Mouse (Mus musculus) frontal cortex, postnatal 36 days (tissue): ENCODE measurements around the gene Klhdc7a.
"Not testable (repeated sequence)": the region's sequence is repeated elsewhere in the genome, so short reads cannot be mapped to it uniquely, and the experiment has no call there.

Experiments used
- DNase-seq, 2 experiments: peaks; one replicate each; pipeline ENCODE4 v3.0.0; 2022; ENCODE audit warnings: low spot score in 2 of 2

The Klhdc7a gene

DNA sequence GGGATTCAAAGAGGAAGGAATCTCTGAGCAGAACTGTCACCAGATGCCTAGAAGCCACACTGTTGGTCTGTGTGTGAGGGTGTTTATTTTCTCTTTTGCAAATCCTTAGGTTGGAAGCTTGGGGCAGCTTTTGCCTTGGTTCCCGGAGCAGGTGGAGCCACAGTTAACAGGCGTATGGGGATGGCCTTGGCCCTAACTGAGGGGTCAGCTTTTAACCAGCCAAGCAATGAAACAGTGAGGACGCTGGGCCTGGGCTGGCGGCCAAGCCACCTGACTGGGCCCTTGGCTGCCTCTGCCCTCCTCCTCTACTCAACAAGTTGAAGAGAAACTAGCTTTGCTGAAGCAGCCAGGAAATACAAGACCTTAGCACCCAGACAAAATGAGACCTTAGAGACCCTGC is at the start of gene Klhdc7a:
TSS of gene Klhdc7a (minus strand) at position 105 of the 400 bp plus-strand sequence.
- peak; percentile 49 to 73 for DNase-seq

DNA sequence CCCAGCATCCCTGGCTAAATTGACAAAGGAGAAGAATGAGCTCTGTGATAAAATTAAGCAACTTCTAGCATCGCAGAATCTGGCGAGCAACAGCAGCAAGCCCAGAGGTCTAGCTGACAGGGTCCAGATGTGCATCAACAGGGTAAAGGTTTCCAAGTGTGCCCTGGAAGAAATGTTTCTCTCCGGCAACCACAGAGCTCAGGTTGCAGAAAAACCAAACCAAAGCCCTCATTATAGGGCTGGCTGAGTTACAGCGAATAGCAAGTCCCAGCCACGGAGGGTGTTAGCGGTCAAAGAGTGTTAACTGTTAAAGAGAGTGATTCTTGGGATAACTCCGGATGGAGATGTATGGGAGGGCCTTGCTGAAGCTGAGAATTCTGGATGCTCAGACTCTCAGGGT is 48.1 kb upstream of the Klhdc7a start:
- no peak for DNase-seq

DNA sequence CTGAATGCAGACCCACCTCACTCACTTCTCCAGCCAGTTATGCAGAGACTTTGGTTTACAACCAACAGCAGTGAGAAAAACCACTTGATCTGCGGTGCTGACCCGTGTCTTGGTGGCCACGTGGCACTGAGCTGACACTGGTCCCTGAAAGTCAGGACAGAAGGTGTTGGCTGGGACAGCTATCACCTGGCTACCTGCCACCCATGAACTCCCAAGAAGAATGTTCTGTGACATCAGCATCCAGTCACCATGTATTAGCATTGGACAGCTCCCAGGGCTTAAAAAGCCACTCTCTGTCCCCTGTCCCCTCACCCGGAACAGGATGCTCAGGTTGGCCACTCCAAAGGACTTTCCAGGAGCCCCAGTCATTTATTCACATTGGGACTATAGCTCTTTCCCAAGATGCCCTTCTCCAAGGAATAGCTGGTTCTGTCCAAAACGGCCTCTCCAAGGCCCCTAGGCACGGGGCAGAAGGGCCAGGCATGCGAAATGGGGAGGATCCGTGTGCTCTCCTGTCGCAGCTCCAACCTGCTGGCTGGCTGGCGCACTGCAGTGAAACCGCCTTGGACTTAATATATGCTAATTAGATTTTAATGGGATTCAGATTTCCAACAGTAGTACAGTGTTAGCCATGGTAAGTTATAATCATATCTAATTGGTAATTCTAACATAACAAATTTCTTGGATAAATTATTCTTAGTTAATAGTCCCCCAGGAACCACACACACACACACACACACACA is 43.1 kb upstream of the Klhdc7a start:
- DNase-seq: no peak

DNA sequence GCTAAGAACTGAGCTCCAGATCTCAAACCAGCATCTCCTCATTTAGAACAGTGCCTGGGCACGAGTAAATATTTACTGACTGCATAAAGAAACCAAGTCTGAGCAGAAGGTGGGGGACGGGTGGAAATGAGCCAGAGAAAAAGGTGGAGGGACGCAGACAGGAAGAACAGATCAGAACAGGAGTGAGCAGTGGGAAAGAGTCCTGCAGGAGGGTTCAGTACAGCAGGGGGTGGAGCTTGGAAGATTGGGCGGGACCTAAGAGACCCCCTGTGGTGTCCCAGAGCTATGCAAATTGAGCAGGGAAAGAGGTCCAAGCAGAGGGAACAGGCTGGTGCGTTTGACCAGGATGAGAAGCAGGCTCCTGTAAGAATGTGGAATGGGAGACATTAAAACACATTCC is 37.1 kb upstream of the Klhdc7a start:
- no peak for DNase-seq

DNA sequence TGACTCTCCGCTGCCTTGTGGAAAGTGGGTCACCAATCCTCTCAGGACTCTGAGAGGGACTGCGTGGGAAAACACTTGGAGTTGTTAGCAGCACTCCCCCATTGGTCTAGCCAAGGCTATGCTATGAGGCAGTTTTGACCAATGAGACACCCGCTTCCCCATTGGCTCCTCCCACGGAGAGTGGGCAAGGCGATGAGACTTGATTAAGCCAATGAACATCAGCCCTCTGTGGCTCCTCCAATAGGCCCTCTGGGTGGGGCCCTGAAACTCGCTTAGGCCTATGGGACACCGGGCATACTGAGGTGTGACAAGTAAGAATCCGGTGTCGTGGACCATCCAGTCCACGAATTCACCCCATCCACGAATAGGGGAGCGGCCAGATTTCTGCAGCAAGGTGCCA is 36.3 kb upstream of the Klhdc7a start:
- peak; percentile 42 to 65 for DNase-seq

DNA sequence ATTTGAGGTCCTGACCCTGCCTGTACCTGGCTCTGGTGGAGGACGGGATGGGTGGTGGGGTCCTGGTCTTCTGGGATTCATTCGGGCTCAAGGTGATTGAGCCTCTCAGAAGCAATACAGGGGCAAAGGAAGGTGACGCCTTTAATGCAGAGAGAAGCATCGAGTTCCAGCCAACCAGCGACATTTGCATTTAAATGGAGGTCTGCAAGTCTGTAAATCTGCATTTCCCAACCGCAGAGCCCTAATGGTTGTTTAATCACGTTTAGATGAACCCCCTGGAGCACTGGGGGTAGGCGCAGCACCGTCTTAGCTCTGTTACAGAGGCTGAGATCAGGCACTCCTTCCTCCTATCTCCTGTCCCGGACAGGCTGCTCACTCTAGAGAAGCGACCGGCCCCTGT is 34.2 kb upstream of the Klhdc7a start:
- no peak for DNase-seq

DNA sequence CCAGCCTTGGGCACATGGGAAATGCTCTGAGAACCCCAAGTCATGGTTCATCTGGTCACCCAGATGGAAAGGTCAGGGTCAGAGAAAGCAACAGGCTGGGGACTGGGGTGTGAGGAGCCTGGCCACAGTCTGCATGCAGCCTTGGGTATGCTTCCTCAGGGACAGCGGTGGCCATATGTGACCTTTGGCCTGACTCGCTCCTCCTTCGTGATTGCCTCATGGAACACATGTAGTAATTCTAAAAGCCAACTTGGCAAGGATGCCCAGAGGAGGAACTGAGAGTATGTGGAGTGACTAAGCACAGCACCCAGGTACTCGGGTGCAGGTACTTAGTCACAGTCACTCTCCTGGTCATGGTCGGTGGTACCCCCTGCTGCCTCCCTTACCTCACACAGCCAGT is 33.1 kb upstream of the Klhdc7a start:
- DNase-seq: no peak

DNA sequence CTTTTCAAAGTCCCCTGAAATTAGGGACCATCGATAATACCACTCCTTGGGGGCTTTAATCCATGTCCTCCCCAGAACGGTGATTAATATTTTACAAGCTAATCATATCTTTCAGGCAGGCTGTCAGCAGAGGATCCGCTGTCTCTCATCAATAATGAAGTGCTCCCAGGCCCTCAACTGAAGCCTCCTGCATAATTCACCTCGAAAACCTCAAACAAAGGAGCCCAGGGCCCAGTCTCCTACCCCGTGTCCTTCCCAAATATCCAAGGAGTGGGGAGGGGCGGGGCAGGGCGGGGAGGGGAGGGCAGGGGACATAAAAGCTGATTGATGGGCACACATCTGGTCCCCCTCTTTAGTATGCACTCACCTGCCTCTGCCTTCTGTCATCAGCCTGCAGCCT is 31.2 kb upstream of the Klhdc7a start:
- no peak for DNase-seq

DNA sequence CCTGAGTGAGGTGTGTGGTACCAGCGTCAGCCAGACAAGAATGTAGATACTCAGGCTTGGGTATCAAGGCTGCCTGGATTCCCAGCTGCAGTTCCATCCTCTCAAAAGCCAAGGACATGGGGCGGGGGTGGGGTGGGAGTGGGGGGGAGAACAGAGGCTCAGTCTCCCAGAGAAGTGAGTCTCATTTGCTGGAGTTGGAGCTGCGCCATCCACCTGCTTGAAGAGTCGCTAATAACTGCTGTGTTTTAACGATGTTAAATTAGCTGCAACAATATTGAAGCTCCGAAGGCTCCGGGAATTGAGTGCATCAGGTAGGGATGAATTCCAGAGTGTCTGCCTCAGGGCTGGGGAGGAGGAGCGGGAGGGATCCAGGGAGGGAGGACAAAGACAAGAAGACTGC is 27.8 kb upstream of the Klhdc7a start:
- no peak for DNase-seq

DNA sequence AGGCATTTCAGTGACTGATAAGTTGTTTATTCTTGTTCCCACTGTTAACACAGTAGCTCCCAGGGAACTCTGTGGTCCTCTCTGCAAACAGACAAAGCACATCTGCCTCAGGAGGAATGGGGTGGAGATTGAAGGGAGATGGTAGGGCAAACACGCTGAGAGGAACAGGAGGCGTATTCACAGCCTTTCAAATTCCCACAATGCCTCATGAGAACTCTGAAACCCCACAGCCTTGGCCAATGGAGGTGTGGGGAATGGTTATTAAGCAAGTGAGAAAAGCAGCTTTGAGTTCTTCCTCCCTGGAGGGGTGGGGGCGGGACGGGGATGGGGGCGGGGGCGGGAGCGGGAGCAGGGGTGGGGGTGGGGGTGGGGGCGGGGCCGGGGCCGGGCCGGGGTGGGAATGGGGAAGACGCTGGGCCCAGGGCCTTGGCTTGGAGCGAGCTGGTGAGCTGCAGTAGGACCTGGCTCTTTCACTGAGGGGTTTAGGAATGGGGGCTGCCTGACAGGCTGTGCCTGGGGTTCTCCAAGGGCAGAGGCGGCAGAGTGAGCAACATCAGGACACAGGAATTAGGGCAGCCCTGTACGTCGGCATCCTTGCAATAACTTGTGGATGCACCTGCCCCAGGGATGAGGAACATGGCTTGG is 25.4 kb upstream of the Klhdc7a start:
- no peak for DNase-seq

DNA sequence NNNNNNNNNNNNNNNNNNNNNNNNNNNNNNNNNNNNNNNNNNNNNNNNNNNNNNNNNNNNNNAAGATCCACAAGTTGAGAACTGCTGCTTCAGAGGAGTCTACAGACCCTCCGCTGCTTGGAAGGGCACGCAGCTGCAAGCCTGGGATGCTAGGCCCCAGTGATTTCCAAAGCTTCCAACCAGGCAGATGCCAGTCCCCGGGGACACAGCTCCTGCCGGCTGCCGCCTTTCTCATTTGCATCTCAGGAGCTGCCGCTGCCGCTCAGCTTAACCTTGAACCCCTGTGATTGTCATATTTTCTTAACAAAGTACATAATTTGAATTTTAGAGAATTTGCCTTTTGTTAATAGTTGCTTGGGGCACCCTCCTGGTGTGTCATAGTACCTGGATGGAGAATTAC is 19.1 kb upstream of the Klhdc7a start:
- no peak for DNase-seq

DNA sequence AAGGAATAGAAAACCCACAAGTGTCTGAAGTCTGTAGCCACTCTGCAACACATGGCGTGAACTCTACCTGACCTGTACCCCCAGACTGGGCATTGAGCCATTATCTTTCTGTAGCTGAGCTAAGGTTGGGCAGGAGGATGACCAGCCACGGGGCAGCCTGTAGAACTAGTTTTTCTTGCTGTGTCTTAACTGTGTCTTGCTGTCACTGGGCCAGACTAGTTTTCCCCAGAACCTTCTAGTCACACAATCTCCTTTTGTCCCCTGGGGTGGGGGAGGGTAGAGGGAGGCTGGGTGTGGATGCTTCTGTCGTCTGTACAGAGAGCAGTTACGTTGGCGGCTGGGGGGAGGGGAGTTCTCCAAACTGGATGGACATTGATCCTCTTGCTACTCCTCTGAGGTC is 10.9 kb upstream of the Klhdc7a start:
- no peak for DNase-seq

DNA sequence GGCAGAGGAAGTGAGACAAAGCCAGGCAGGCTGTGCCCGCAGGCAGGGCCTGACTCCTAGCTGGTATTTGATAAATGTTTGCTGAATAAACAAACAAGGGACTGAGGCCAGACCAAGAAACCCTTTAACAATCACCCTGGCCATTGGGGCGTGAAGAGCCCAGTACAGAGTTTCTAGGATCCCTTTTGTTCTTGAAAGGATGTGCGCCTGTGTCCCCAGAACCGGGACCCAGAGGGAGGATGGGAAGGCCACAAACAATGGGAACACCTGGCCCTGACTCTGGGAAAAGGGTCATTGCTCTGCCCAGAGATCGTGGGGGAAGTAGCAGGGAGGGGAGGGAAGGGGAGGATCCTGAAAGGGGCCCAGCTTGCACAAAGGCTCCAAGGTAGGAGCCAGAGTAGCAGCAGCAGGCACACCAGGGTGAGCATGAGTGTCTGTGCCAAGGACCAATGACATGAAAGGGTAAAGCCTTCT is 9.5 kb upstream of the Klhdc7a start:
- no peak for DNase-seq

DNA sequence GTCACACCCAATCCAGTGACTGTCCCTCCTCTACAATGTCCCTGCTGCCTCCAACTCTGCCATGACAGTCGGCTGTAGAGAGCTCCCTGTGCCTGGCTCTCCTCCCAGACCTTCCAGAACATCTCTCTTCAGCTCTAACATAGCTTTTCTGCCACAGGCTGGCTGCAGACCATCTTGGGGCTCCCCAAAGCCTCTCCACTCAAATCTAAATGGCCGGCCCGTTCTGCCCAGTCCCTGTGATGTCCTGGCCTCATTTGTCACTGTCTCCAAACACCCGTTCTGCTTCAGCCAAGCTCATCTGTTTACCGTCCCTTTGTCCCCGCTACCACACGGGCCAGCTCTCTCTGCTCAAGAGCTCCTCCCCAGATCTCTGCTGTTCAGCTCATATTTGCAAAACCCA is 6.7 kb upstream of the Klhdc7a start:
- DNase-seq: no peak

DNA sequence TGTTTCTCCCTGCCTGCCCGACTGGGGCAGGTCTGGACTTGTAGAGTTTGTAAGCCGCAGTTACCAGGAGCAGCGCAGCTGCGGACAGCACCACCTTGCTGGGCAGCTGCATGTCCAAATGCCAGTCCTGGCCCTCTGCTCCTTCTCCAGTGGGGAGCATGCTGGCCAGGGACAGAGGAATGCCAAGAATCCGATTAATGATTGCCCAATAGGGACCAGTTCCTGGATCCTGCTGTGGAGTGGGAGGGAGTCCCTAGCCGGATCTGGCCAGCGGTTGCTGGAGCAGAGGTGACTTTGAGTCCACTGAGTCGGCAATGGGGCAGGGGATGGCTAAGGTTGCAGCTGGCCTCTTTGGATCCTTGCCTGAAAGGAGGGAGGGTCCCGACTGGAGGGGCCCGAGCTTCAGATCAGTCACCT is 343 bp downstream of the Klhdc7a start:
- peak in 1 of 2 experiments; percentile 18 for DNase-seq

DNA sequence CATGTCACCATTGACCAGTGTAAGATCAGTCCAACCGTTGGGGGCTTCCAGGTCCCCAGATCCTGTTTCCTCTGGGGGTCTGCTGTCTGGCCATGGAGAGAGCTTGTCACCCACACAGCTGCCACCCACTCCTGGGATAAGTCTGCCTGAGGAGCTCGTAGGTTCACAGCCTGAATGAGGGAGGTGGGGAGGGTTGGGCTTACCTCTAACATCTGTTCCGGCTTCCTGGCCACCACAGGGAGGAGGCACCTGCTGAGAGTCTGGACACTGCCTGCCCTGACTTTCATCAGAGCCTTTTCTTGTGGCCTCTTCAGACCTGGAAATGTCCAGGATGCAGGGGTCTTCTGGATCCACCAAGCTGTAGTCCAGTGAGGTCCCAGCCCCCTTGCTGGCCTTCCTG is 845 bp downstream of the Klhdc7a start:
- no peak for DNase-seq

DNA sequence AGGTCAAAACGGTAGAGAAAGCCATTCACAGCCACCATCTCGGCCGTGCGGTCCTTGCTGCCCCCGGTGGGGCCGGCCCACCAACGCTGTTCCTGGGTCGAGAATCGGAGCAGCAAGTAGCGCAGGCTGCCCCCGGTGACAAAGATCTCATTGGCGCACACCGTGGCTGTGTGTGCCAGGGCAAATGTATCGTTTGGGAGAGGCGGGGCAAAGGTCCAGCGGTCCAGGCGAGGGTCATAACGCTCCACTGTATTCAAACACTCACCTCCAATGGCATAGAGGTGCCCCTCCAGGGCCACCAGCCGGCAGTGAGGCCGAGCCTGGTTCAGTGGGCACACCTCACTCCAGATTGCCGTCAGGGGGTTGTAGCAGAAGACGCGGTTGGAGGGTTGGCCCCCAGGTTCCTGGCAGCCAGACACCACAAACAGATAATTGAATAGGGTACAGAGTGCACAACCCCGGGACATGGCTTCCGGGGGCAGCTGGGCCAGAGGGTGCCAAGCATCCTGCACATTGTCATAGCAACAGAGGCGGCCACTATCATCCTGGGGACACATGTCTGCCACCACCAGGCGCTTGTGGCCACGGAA is 2.1 kb downstream of the Klhdc7a start:
- DNase-seq: no peak

DNA sequence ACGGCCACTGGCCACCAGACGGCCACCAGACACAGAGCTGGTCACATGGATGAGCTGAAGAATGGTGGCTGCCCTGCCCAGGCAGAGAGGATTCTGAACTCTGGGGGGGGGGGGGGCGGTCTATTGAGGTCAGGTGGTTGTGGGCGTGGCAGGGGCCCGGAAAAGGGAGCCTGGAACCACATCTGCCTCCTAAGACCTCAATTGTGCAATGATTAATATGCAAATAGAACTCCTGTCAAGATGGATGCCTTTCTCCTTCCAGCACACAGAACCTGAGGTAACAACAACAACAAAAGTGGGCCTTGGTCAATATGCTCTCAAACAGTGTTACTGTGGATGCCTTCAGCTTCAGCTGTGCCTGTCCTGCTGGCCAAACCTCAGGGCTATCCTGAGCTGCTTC is 3.4 kb downstream of the Klhdc7a start:
- no peak for DNase-seq

DNA sequence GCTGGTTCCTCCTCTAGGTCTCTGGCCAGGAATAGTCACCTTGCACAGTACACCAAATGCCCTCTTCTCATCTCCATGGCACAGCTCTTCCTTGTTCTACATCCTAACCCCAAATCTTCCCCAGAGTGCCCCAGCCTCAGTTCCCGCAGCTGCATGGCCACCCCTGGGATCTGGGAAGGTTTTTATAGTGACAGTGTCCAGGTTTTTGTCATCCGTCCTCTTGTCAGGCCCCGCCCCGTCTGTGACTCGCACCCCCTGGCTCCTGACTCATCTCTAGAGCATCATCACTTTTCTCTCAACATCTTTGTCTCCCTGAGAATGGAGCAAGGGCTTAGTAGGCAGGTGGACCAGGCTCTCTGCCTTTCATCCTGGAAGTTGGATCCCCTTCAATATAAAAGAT is 3.9 kb downstream of the Klhdc7a start:
- DNase-seq: no peak

DNA sequence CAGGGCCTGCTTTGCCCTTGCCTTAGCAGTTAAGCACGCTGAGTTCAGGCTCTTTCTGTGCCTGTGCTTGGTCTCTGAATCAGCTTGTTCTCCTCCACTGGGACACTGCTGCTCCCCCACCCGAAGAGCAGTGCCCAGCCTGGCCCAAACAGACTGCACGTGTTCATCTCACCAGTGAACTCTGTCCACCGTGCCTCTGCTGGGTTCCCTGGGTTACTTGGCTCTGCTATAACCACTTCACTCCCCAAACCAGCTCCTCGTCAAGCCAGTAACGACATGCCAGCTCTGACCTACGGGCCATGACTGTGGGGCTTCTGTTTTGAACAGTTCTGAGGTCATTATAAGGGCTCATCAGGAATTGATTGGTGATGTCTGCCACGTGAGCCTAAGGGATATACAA is 4.8 kb downstream of the Klhdc7a start:
- peak in 1 of 2 experiments; percentile 16 for DNase-seq

DNA sequence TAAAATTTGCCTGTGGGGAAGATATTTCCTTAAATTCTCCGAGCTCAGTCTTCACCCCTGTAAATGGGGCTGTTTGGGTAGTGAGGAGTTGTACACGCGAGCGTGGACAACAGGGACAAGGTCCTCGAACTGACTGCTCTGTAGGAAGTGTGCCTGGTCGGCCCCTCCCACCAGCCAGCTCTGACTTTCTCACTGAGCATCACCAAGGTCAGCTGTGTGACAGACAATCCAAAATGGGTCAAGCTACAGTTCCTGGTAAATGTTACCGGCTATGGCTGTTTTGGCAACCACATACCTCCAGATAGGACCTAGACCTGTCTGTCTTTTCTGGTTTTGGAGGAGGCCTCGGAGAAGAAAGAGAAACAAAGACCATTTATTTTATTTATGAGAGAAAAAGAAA is 6.0 kb downstream of the Klhdc7a start:
- no peak for DNase-seq

DNA sequence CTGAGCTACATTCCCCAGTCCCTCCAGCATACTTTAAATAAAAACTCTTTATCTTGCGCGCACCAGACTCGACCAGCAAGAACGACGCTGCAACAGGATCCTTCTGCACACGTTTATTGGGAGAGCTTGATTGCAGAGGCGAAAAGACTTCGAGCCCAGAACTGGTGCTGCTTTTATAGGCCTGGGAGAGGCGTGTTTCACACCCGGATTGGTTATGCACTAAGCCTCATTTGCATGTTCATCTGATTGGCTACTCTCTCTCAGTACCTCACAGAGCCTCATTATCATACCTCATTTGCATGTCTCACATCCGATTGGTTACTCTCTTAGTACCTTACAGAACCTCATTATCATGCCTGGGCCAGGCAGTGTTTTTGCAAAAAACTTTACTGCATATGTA is 6.5 kb downstream of the Klhdc7a start:
- not testable (repeated sequence) for DNase-seq

DNA sequence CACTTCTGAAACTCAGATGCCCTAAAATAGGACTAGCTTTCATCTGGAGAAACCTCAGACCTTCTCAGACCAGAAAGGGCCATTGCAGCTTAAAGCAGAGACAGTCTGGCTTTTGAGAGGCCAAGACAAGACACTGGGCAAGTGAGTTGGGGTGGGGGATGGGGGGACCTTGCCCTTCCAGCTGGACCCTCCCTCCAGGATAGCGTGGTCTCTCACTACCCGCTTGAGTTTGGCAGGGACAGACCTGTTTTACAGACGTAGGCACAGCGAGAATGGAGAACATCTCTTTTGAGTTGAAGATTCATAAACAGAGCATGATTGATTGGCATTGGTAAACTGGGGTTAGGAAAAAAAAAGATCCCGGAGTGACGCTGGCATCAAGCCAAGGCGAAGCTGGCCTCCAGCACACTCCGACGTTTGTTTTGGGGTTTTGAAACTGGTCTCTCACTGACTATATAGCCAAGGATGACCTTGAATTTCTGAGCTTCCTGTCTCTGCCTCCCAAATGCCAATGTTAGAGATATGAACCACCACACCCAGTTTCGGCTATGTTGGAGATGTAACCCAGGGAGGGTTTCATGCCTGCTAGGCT is 7.0 kb downstream of the Klhdc7a start:
- DNase-seq: no peak
